Mouse (Mus musculus) retina, adult 2 months (tissue): Measurements from ENCODE around the gene A430089I19Rik.
"Not testable (repeated sequence)": the region's sequence is repeated elsewhere in the genome, so short reads cannot be mapped to it uniquely, and the experiment has no call there.

ENCODE experiments used
- DNase-seq: peaks from one replicate; pipeline ENCODE4 v3.0.0-alpha.2; 2012; ENCODE audit warnings: low read depth, low spot score

Gene A430089I19Rik

GRCm38 (mm10) chr5:94306696-94307095 is at the start of gene A430089I19Rik:
TSS of gene A430089I19Rik (minus strand) at chr5:94306796.
- DNase-seq, result not testable (repeated sequence)

- not testable (repeated sequence) for DNase-seq
These were observed 32.9 kb upstream of the A430089I19Rik start, which contains the start of gene AA792892 for GRCm38 (mm10) chr5:94339449-94339848. TSS of gene AA792892 (plus strand) at chr5:94339749.

- not testable (repeated sequence) for DNase-seq
These were observed 7.5 kb upstream of the A430089I19Rik start, which contains the start of gene Gm6502 for GRCm38 (mm10) chr5:94314135-94314534. TSS of gene Gm6502 (plus strand) at chr5:94314435.
